Mouse (Mus musculus): ENCODE results near the gene Rec114. TPM values are rescaled to one million over a fixed set of nuclear protein-coding genes. Genes with fewer than 3 reads are reported as not detected.

The Rec114 gene
- polyA plus RNA-seq, 1 experiment = 6.1 TPM

GRCm38 (mm10) chr9:58748142-58748541, 4.4 kb upstream of the Rec114 start:
- no peak for TF ChIP-seq CTCF (IDR thresholded peaks at IDR 0.05; ENCODE audit: low read depth, low read length)
- peak; percentile 72; the same call in 1 of the 2 replicates for TF ChIP-seq EP300 (IDR thresholded peaks at IDR 0.05; ENCODE audit: insufficient read depth, low read depth, low read length)
- Histone ChIP-seq H3K9ac (ENCODE audit: low read depth, poor library complexity, severe bottlenecking) (no peak overlapping the region), H3K9me3 (replicated peaks; ENCODE audit: control insufficient read depth, insufficient read depth, low read length, poor library complexity, severe bottlenecking) (no peaks in the 10 kb centered on the region), H3K4me1 (ENCODE audit: control insufficient read depth, insufficient read depth, low read length) (peaks cover 5% of the 10 kb centered on the region), H3K27me3 (ENCODE audit: control insufficient read depth, insufficient read depth, low read length, poor library complexity, severe bottlenecking) (no peaks in the 10 kb centered on the region), H3K4me3 (ENCODE audit: low read depth, low read length) (no peak overlapping the region), H3K36me3 (ENCODE audit: control insufficient read depth, insufficient read depth, low read length, poor library complexity, severe bottlenecking) (no peaks in the 10 kb centered on the region), H3K27ac (ENCODE audit: insufficient read depth, low read length) (no peak overlapping the region)

GRCm38 (mm10) chr9:58747328-58747755, 3.6 kb upstream of the Rec114 start:
- Histone ChIP-seq H3K27ac (ENCODE audit: insufficient read depth, low read length) (no peak overlapping the region), H3K9me3 (replicated peaks; ENCODE audit: control insufficient read depth, insufficient read depth, low read length, poor library complexity, severe bottlenecking) (no peaks in the 10 kb centered on the region), H3K27me3 (ENCODE audit: control insufficient read depth, insufficient read depth, low read length, poor library complexity, severe bottlenecking) (no peaks in the 10 kb centered on the region), H3K4me3 (ENCODE audit: low read depth, low read length) (no peak overlapping the region), H3K36me3 (ENCODE audit: control insufficient read depth, insufficient read depth, low read length, poor library complexity, severe bottlenecking) (no peaks in the 10 kb centered on the region), H3K4me1 (ENCODE audit: control insufficient read depth, insufficient read depth, low read length) (peaks cover 5% of the 10 kb centered on the region), H3K9ac (ENCODE audit: low read depth, poor library complexity, severe bottlenecking) (no peak overlapping the region)
- TF ChIP-seq EP300 (IDR thresholded peaks at IDR 0.05; ENCODE audit: insufficient read depth, low read depth, low read length) = 0 out of 2 replicates have a peak, but pooled peaks have one; percentile 26
- no peak for TF ChIP-seq POLR2A (IDR thresholded peaks at IDR 0.05; ENCODE audit: insufficient read depth, low read length)
- no peak for TF ChIP-seq CTCF (IDR thresholded peaks at IDR 0.05; ENCODE audit: low read depth, low read length)

- Histone ChIP-seq H3K27me3 (ENCODE audit: control insufficient read depth, insufficient read depth, low read length, poor library complexity, severe bottlenecking) (no peaks in the 10 kb centered on the region), H3K4me1 (ENCODE audit: control insufficient read depth, insufficient read depth, low read length) (peaks cover 3% of the 10 kb centered on the region), H3K36me3 (ENCODE audit: control insufficient read depth, insufficient read depth, low read length, poor library complexity, severe bottlenecking) (no peaks in the 10 kb centered on the region), H3K27ac (ENCODE audit: insufficient read depth, low read length) (no peak overlapping the region), H3K4me3 (ENCODE audit: low read depth, low read length) (no peak overlapping the region), H3K9me3 (replicated peaks; ENCODE audit: control insufficient read depth, insufficient read depth, low read length, poor library complexity, severe bottlenecking) (no peaks in the 10 kb centered on the region), H3K9ac (ENCODE audit: low read depth, poor library complexity, severe bottlenecking) (no peak overlapping the region)
- TF ChIP-seq POLR2A (IDR thresholded peaks at IDR 0.05; ENCODE audit: insufficient read depth, low read length) (no peak), EP300 (IDR thresholded peaks at IDR 0.05; ENCODE audit: insufficient read depth, low read depth, low read length) (no peak), CTCF (IDR thresholded peaks at IDR 0.05; ENCODE audit: low read depth, low read length) (no peak)
Observed at GRCm38 (mm10) chr9:58742692-58743091, 1.1 kb downstream of the Rec114 start.

- no peak for TF ChIP-seq EP300 (IDR thresholded peaks at IDR 0.05; ENCODE audit: insufficient read depth, low read depth, low read length)
- TF ChIP-seq CTCF (IDR thresholded peaks at IDR 0.05; ENCODE audit: low read depth, low read length) = no peak
- no peak for TF ChIP-seq POLR2A (IDR thresholded peaks at IDR 0.05; ENCODE audit: insufficient read depth, low read length)
- no peak overlapping the region for H3K9ac ChIP-seq (ENCODE audit: low read depth, poor library complexity, severe bottlenecking)
Observed at GRCm38 (mm10) chr9:58741369-58741768, 2.4 kb downstream of the Rec114 start.

GRCm38 (mm10) chr9:58739791-58740190, 4.0 kb downstream of the Rec114 start:
- H3K27me3 ChIP-seq (ENCODE audit: control insufficient read depth, insufficient read depth, low read length, poor library complexity, severe bottlenecking) = no peaks in the 10 kb centered on the region
- TF ChIP-seq CTCF (IDR thresholded peaks at IDR 0.05; ENCODE audit: low read depth, low read length) = no peak
- TF ChIP-seq EP300 (IDR thresholded peaks at IDR 0.05; ENCODE audit: insufficient read depth, low read depth, low read length) = no peak
- no peak for TF ChIP-seq POLR2A (IDR thresholded peaks at IDR 0.05; ENCODE audit: insufficient read depth, low read length)
- H3K4me3 ChIP-seq (ENCODE audit: low read depth, low read length) = no peak overlapping the region
- no peaks in the 10 kb centered on the region for H3K36me3 ChIP-seq (ENCODE audit: control insufficient read depth, insufficient read depth, low read length, poor library complexity, severe bottlenecking)
- H3K4me1 ChIP-seq (ENCODE audit: control insufficient read depth, insufficient read depth, low read length) = no peaks in the 10 kb centered on the region
- H3K27ac ChIP-seq (ENCODE audit: insufficient read depth, low read length) = no peak overlapping the region
- H3K9me3 ChIP-seq (replicated peaks; ENCODE audit: control insufficient read depth, insufficient read depth, low read length, poor library complexity, severe bottlenecking) = no peaks in the 10 kb centered on the region
- H3K9ac ChIP-seq (ENCODE audit: low read depth, poor library complexity, severe bottlenecking) = no peak overlapping the region

More at GRCm38 (mm10) chr9:58741369-58741768, 2.4 kb downstream of the Rec114 start:
- H3K4me3 ChIP-seq (ENCODE audit: low read depth, low read length) = peak overlapping the region; percentile 57
- no peak overlapping the region for H3K27ac ChIP-seq (ENCODE audit: insufficient read depth, low read length)
- no peaks in the 10 kb centered on the region for H3K4me1 ChIP-seq (ENCODE audit: control insufficient read depth, insufficient read depth, low read length)
- no peaks in the 10 kb centered on the region for H3K9me3 ChIP-seq (replicated peaks; ENCODE audit: control insufficient read depth, insufficient read depth, low read length, poor library complexity, severe bottlenecking)
- no peaks in the 10 kb centered on the region for H3K36me3 ChIP-seq (ENCODE audit: control insufficient read depth, insufficient read depth, low read length, poor library complexity, severe bottlenecking)
- H3K27me3 ChIP-seq (ENCODE audit: control insufficient read depth, insufficient read depth, low read length, poor library complexity, severe bottlenecking) = no peaks in the 10 kb centered on the region

- H3K36me3 ChIP-seq (ENCODE audit: control insufficient read depth, insufficient read depth, low read length, poor library complexity, severe bottlenecking) = no peaks in the 10 kb centered on the region
- H3K27ac ChIP-seq (ENCODE audit: insufficient read depth, low read length) = no peak overlapping the region
- no peaks in the 10 kb centered on the region for H3K9me3 ChIP-seq (replicated peaks; ENCODE audit: control insufficient read depth, insufficient read depth, low read length, poor library complexity, severe bottlenecking)
- no peak overlapping the region for H3K4me3 ChIP-seq (ENCODE audit: low read depth, low read length)
- no peaks in the 10 kb centered on the region for H3K27me3 ChIP-seq (ENCODE audit: control insufficient read depth, insufficient read depth, low read length, poor library complexity, severe bottlenecking)
- H3K4me1 ChIP-seq (ENCODE audit: control insufficient read depth, insufficient read depth, low read length) = no peaks in the 10 kb centered on the region
- H3K9ac ChIP-seq (ENCODE audit: low read depth, poor library complexity, severe bottlenecking) = no peak overlapping the region
- TF ChIP-seq POLR2A (IDR thresholded peaks at IDR 0.05; ENCODE audit: insufficient read depth, low read length) (no peak), EP300 (IDR thresholded peaks at IDR 0.05; ENCODE audit: insufficient read depth, low read depth, low read length) (no peak), CTCF (IDR thresholded peaks at IDR 0.05; ENCODE audit: low read depth, low read length) (no peak)
Observed at GRCm38 (mm10) chr9:58723165-58723564, 20.6 kb downstream of the Rec114 start.

All from ES-Bruce4 (cell line).